In the genomic region with DNA sequence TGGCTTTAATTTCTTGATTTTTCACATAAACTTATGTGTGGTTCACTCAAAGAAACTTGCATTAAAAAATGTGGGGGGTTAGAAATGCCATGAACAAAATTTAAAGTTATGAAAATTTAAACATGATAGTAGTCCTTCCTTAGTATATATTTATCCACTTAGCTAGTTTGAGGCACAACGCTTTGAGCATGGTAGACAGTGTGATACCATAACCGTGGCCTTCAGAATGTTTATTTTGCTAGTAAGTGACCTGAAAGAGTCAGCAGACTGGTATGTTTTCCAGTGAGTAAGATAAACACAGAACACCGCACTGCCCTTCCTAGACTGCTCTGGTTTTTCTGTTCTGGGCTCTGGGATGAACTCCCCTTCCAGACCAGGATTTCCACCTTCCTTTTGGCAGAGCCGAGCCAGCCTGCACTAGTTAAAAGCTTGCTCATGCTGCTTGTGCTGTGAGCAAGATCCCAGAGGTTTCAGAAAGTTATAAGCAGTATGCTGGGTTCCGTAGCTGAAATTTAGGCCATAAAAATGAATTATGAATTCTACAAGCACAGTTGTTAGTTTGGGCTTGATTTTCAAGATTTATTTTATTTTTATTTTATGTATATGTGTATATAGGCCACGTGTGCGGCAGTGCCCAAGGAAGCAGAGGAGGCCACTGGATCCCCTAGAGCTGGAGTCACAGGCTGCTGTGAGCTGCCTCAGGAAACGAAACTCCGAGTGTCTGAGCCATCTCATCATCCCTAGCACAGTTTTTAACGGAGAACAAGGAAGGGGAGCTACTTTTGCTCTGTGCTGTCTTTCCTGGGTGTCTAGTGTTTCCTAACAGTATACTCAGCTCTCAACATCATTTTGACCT, we compare ENCODE assay signal across 11 mouse cellular contexts. TPM values are rescaled to one million over a fixed set of nuclear protein-coding genes. Genes with fewer than 3 reads are reported as not detected.
A peak's percentile ranks its signal among the peaks of the same experiment; 100 is the strongest.
DNase-seq lines count a peak whose midpoint lies in the region; ATAC-seq and TF ChIP-seq lines count a peak whose summit lies in the region.
"Had no signal": no experiment of that assay in that cellular context is flagged by ENCODE, and none has a peak within 500 bp of the region (broad histone marks: within the 10 kb centered on the region; RNA-seq: fewer than 3 reads in every experiment).

No protein-coding gene starts in this region.

- no peak overlapping the region for H3K9ac ChIP-seq in heart, postnatal 0 days (replicated peaks; ENCODE audit: low read depth, low read length)
- H3K9ac ChIP-seq in embryonic facial prominence, embryonic 14.5 days (ENCODE audit: low read depth, low read length) = no peak overlapping the region

- H3K9me3 ChIP-seq in heart, postnatal 0 days (replicated peaks; ENCODE audit: control insufficient read depth, low read length) = no peaks in the 10 kb centered on the region
- no peaks in the 10 kb centered on the region for H3K9me3 ChIP-seq in heart, embryonic 10.5 days
- H3K9me3 ChIP-seq in embryonic facial prominence, embryonic 14.5 days (ENCODE audit: control insufficient read depth, low read length) = no peaks in the 10 kb centered on the region

- WGBS in heart, postnatal 0 days = 62% methylated on average over 10 of the region's 10 CpGs
- WGBS in heart, embryonic 10.5 days = 61% methylated on average over 10 of the region's 10 CpGs
- 58% methylated on average over 10 of the region's 10 CpGs for WGBS in embryonic facial prominence, embryonic 14.5 days

- H3K4me1 ChIP-seq in heart, postnatal 0 days (ENCODE audit: control insufficient read depth, insufficient read depth) = no peaks in the 10 kb centered on the region
- no peaks in the 10 kb centered on the region for H3K4me1 ChIP-seq in heart, embryonic 10.5 days
- no peaks in the 10 kb centered on the region for H3K4me1 ChIP-seq in embryonic facial prominence, embryonic 14.5 days (ENCODE audit: control insufficient read depth, insufficient read depth, low read length)

- no peak overlapping the region for H3K4me3 ChIP-seq in heart, postnatal 0 days (ENCODE audit: low read depth, low read length)
- H3K4me3 ChIP-seq in heart, embryonic 10.5 days = no peak overlapping the region
- no peak overlapping the region for H3K4me3 ChIP-seq in embryonic facial prominence, embryonic 14.5 days (ENCODE audit: low read depth, low read length)
- H3K4me3 ChIP-seq: left cerebral cortex, adult 2 months had no signal

- no peak overlapping the region for H3K4me2 ChIP-seq in heart, postnatal 0 days (ENCODE audit: low read depth, low read length)
- no peak overlapping the region for H3K4me2 ChIP-seq in embryonic facial prominence, embryonic 14.5 days (ENCODE audit: low read depth, low read length)
- H3K4me2 ChIP-seq: midbrain, embryonic 11.5 days had no signal

- no peak for DNase-seq in heart, postnatal 0 days (ENCODE audit: low spot score)
- no peak for DNase-seq in heart, embryonic 10.5 days (ENCODE audit: low spot score)
- peak; percentile 8 for DNase-seq in urinary bladder, postnatal 14 days (ENCODE audit: low spot score)
- DNase-seq in urinary bladder, postnatal 4 days (ENCODE audit: low spot score in 2 of 2) = no peak
- DNase-seq in embryonic facial prominence, embryonic 14.5 days (ENCODE audit: low spot score) = peak; percentile 23
- no peak for DNase-seq in right cerebral cortex, postnatal 10 days (ENCODE audit: low spot score in 2 of 2)
- DNase-seq in neural tube, embryonic 10.5 days (ENCODE audit: extremely low spot score, low spot score) = no peak
- DNase-seq in frontal cortex, postnatal 10 days (ENCODE audit: low spot score in 2 of 2) = no peak
- DNase-seq: thymus, adult 2 months had no signal

- TF ChIP-seq CTCF in heart, postnatal 0 days (IDR thresholded peaks at IDR 0.05; ENCODE audit: low read depth) = no peak

- peak; percentile 8; the same call in 1 of the 2 replicates for ATAC-seq in heart, postnatal 0 days (ENCODE audit: insufficient read depth, low read depth)
- ATAC-seq in embryonic facial prominence, embryonic 14.5 days (ENCODE audit: low read depth) = peak; percentile 62; the same call in 1 of the 2 replicates

- no peaks in the 10 kb centered on the region for H3K27me3 ChIP-seq in heart, postnatal 0 days (ENCODE audit: control insufficient read depth, insufficient read depth, low read length)
- no peaks in the 10 kb centered on the region for H3K27me3 ChIP-seq in heart, embryonic 10.5 days (ENCODE audit: insufficient read depth, poor library complexity, severe bottlenecking)
- H3K27me3 ChIP-seq in embryonic facial prominence, embryonic 14.5 days (replicated peaks; ENCODE audit: control insufficient read depth, insufficient read depth, low read length) = no peaks in the 10 kb centered on the region

- no peaks in the 10 kb centered on the region for H3K36me3 ChIP-seq in heart, postnatal 0 days (replicated peaks; ENCODE audit: control insufficient read depth, insufficient read depth, low read length)
- no peaks in the 10 kb centered on the region for H3K36me3 ChIP-seq in heart, embryonic 10.5 days
- no peaks in the 10 kb centered on the region for H3K36me3 ChIP-seq in embryonic facial prominence, embryonic 14.5 days (ENCODE audit: control insufficient read depth, insufficient read depth, low read length)

- no peak overlapping the region for H3K27ac ChIP-seq in heart, postnatal 0 days (ENCODE audit: low read depth)
- H3K27ac ChIP-seq in heart, embryonic 10.5 days = no peak overlapping the region
- H3K27ac ChIP-seq in embryonic facial prominence, embryonic 14.5 days (replicated peaks; ENCODE audit: low read depth, low read length) = no peak overlapping the region
- H3K27ac ChIP-seq: left cerebral cortex, adult 2 months had no signal

- TF ChIP-seq EP300 in heart, postnatal 0 days (IDR thresholded peaks at IDR 0.05; ENCODE audit: low read depth) = no peak

RNA-seq across cellular contexts. Expression of a gene that starts 21.5 kb away (rescaled TPM):
- total RNA-seq in heart, postnatal 0 days (2014; rRNA removed; ENCODE audit: low replicate concordance) = 3.7 and 11.9 TPM in 2 replicates
- 15.4 and 17.8 TPM in 2 replicates for polyA plus RNA-seq in heart, postnatal 0 days (2015; fragmentation: Nextera tagmentation; extraction: Ambion mirVana)
- 19.2 and 24.7 TPM in 2 replicates for polyA plus RNA-seq in heart, embryonic 10.5 days (2016; fragmentation: Nextera tagmentation; extraction: Ambion mirVana)
- 36.3 and 41.4 TPM in 2 replicates for polyA plus RNA-seq in embryonic facial prominence, embryonic 14.5 days (2014; fragmentation: Nextera tagmentation; extraction: Ambion mirVana)

Comparison
In these comparisons a context has a peak if more than half of its experiments do, and no peak if none do; other contexts are left out.
1. DNase-seq: peak in urinary bladder, postnatal 14 days (single experiment) and embryonic facial prominence, embryonic 14.5 days (single experiment); none in heart, postnatal 0 days (single experiment), heart, embryonic 10.5 days (single experiment), urinary bladder, postnatal 4 days (0 of 2), right cerebral cortex, postnatal 10 days (0 of 2), neural tube, embryonic 10.5 days (single experiment) and frontal cortex, postnatal 10 days (0 of 2).